Mouse (Mus musculus) lung, adult 2 months (tissue): ENCODE data around the gene Agap1.

ENCODE experiments used
- CTCF ChIP-seq: fragments of 200-500 bp; IDR thresholded peaks from 2 replicates; pipeline ENCODE4 v1.5.1; 2011; ENCODE audit warnings: mild to moderate bottlenecking, low read length, control low read depth; ENCODE audit not compliant: insufficient read depth
- POLR2A ChIP-seq: fragments of 200-500 bp; IDR thresholded peaks from 2 replicates; pipeline ENCODE4 v1.6.1; 2011; ENCODE audit warnings: low read depth, mild to moderate bottlenecking, control low read depth, low read length, borderline replicate concordance; ENCODE audit errors: extremely low read depth

- no peak for TF ChIP-seq CTCF
- TF ChIP-seq POLR2A = no peak
Observed at GRCm38 (mm10) chr1:89707756-89708480, 253.3 kb downstream of the Agap1 start.
